Mouse (Mus musculus): ENCODE results near the gene Zfp366. TPM values are rescaled to one million over a fixed set of nuclear protein-coding genes. Genes with fewer than 3 reads are reported as not detected.

Zfp366 gene
- polyA plus RNA-seq, 1 experiment from 2014 or later, result 0.10 TPM

- 22% methylated on average over 4 of the region's 4 CpGs for WGBS (ENCODE audit: insufficient replicate concordance)
- ATAC-seq, result no peak
- Histone ChIP-seq H3K27me3 (replicated peaks) (0 out of 2 replicates have a peak, but pooled peaks cover 3% of the 10 kb centered on the region), H3K36me3 (no peaks in the 10 kb centered on the region), H3K9me3 (replicated peaks) (no peaks in the 10 kb centered on the region), H3K4me1 (no peaks in the 10 kb centered on the region), H3K4me2 (no peak overlapping the region), H3K27ac (no peak overlapping the region), H3K4me3 (no peak overlapping the region), H3K9ac (no peak overlapping the region)
These were observed 33.4 kb downstream of the Zfp366 start for GRCm38 (mm10) chr13:99217984-99218383.

GRCm38 (mm10) chr13:99219586-99219985 lies 35.0 kb downstream of the Zfp366 start:
- Histone ChIP-seq H3K4me2 (no peak overlapping the region), H3K4me1 (no peaks in the 10 kb centered on the region), H3K36me3 (no peaks in the 10 kb centered on the region), H3K9me3 (replicated peaks) (no peaks in the 10 kb centered on the region), H3K9ac (no peak overlapping the region), H3K27me3 (replicated peaks) (no peaks in the 10 kb centered on the region), H3K27ac (no peak overlapping the region), H3K4me3 (no peak overlapping the region)
- 71% methylated on average over 4 of the region's 4 CpGs for WGBS (ENCODE audit: insufficient replicate concordance)
- no peak for ATAC-seq

DNA sequence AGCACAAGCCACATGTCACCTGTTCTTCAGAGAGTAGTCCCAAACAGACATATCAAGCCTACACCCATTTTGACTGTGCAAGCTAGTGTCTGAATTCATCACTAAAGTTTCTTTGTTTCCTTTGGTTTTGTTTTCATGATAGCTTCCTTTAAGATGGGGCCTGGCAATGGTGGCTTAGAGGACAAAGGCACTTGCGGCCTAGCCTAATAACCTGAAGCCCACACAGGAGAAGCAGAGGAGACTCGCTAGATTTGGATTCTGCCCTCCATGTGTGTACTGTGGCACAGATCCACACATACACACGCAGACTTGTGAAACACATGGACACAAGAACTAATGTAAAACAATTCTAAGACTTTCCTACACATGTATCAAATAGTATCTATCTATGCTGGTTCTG lies 37.4 kb downstream of the Zfp366 start:
- WGBS (ENCODE audit: insufficient replicate concordance), result 87% methylated on average over 3 of the region's 3 CpGs
- Histone ChIP-seq H3K27me3 (replicated peaks) (no peaks in the 10 kb centered on the region), H3K9me3 (replicated peaks) (no peaks in the 10 kb centered on the region), H3K4me1 (no peaks in the 10 kb centered on the region), H3K4me3 (no peak overlapping the region), H3K9ac (no peak overlapping the region), H3K36me3 (no peaks in the 10 kb centered on the region), H3K4me2 (no peak overlapping the region), H3K27ac (no peak overlapping the region)
- ATAC-seq, result no peak

DNA sequence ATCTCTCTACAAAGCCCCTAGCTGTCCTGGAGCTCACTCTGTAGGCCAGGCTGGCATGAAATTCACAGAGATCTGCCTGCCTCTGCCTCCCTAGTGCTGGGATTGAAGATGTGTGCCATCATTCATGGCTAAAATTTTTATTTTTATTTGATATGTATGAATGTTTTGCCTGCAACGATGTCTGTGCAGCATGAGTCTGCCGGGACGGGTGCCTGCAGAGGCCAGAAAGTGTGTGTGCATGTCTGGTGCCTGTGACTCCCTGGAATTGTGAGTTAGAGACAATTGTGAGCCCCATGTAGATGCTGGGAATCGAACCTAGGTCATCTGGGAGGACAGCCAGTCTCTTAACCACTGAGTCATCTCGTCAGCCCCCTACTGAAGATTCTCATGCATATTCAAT lies 37.9 kb downstream of the Zfp366 start:
- Histone ChIP-seq H3K36me3 (no peaks in the 10 kb centered on the region), H3K27ac (no peak overlapping the region), H3K27me3 (replicated peaks) (no peaks in the 10 kb centered on the region), H3K9ac (no peak overlapping the region), H3K4me3 (no peak overlapping the region), H3K9me3 (replicated peaks) (no peaks in the 10 kb centered on the region), H3K4me1 (peaks cover 2% of the 10 kb centered on the region), H3K4me2 (no peak overlapping the region)
- ATAC-seq, result no peak
- WGBS (ENCODE audit: insufficient replicate concordance), result 71% methylated on average over 5 of the region's 5 CpGs

GRCm38 (mm10) chr13:99223321-99223884 lies 38.8 kb downstream of the Zfp366 start:
- WGBS (ENCODE audit: insufficient replicate concordance), result 66% methylated on average over 8 of the region's 8 CpGs
- no peak overlapping the region for H3K27ac ChIP-seq

GRCm38 (mm10) chr13:99223917-99224316 lies 39.3 kb downstream of the Zfp366 start:
- no peaks in the 10 kb centered on the region for H3K36me3 ChIP-seq
- H3K27ac ChIP-seq, result no peak overlapping the region
- no peak overlapping the region for H3K9ac ChIP-seq
- peaks cover 8% of the 10 kb centered on the region for H3K4me1 ChIP-seq
- no peaks in the 10 kb centered on the region for H3K9me3 ChIP-seq (replicated peaks)
- no peak overlapping the region for H3K4me2 ChIP-seq
- no peak for ATAC-seq
- no peaks in the 10 kb centered on the region for H3K27me3 ChIP-seq (replicated peaks)
- no peak overlapping the region for H3K4me3 ChIP-seq
- WGBS (ENCODE audit: insufficient replicate concordance), result 66% methylated on average over 8 of the region's 8 CpGs

More at GRCm38 (mm10) chr13:99223321-99223884, 38.8 kb downstream of the Zfp366 start:
- H3K4me3 ChIP-seq, result no peak overlapping the region
- no peak for ATAC-seq
- H3K9ac ChIP-seq, result no peak overlapping the region
- no peaks in the 10 kb centered on the region for H3K27me3 ChIP-seq (replicated peaks)
- H3K36me3 ChIP-seq, result no peaks in the 10 kb centered on the region
- H3K4me1 ChIP-seq, result peaks cover 8% of the 10 kb centered on the region
- H3K9me3 ChIP-seq (replicated peaks), result no peaks in the 10 kb centered on the region
- H3K4me2 ChIP-seq, result no peak overlapping the region

DNA sequence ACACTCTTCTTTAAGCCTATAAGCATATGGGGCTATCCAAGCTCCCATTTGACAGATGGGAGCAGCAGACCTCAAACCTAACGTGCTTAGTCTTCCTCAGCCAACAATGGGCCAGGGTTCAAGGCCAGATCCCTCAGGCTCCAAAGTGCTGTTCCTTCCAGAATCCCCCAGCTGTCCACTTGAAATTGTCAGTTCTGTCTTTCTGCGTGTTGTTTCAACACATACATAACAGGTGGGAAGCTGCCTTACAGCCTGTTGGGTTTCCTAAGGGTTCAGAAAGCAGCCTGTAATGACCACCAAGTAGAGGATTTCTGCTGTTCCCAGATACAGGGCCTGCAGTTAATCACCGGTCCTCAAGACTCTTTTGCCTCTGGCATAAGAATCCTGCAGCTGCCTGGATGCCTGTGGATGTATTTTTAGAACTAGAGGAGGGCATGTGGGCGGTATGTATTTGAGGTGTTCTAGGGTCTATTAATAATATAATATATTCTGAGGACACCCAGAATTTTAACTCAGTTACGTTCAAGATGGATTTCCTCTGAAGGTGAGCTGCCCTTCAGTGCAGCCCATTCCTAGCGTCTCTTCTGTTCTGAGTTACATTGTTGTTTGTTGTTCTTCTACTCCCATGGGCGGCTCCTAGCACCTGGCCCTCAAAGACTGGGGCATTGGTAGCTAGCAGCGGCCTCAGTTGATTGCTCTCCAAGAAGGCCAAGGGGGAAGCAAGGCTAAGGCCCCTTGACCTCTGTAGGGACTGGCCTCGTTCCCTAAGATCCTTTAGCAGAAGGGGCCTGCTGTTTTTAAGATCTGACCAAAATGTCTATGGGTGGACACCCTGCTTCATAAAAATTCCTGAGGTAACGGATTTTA lies 41.0 kb downstream of the Zfp366 start:
- H3K9ac ChIP-seq, result no peak overlapping the region
- H3K4me1 ChIP-seq, result peaks cover 8% of the 10 kb centered on the region
- H3K4me3 ChIP-seq, result no peak overlapping the region
- no peak for ATAC-seq
- 70% methylated on average over 10 of the region's 10 CpGs for WGBS (ENCODE audit: insufficient replicate concordance)
- no peak overlapping the region for H3K27ac ChIP-seq
- no peaks in the 10 kb centered on the region for H3K27me3 ChIP-seq (replicated peaks)
- no peaks in the 10 kb centered on the region for H3K9me3 ChIP-seq (replicated peaks)
- H3K4me2 ChIP-seq, result no peak overlapping the region
- no peaks in the 10 kb centered on the region for H3K36me3 ChIP-seq

GRCm38 (mm10) chr13:99226809-99227208 lies 42.2 kb downstream of the Zfp366 start:
- no peak overlapping the region for H3K27ac ChIP-seq
- ATAC-seq, result no peak
- 64% methylated on average over 3 of the region's 3 CpGs for WGBS (ENCODE audit: insufficient replicate concordance)

GRCm38 (mm10) chr13:99227456-99228250 lies 43.0 kb downstream of the Zfp366 start:
- Histone ChIP-seq H3K9me3 (replicated peaks) (no peaks in the 10 kb centered on the region), H3K4me2 (no peak overlapping the region), H3K9ac (no peak overlapping the region), H3K27ac (no peak overlapping the region), H3K36me3 (no peaks in the 10 kb centered on the region), H3K4me3 (no peak overlapping the region), H3K4me1 (peaks cover 13% of the 10 kb centered on the region), H3K27me3 (replicated peaks) (no peaks in the 10 kb centered on the region)
- WGBS (ENCODE audit: insufficient replicate concordance), result 51% methylated on average over 16 of the region's 16 CpGs
- ATAC-seq, result 0 out of 2 replicates have a peak, but pooled peaks have one; percentile 27

More at GRCm38 (mm10) chr13:99226809-99227208, 42.2 kb downstream of the Zfp366 start:
- Histone ChIP-seq H3K4me2 (no peak overlapping the region), H3K9ac (no peak overlapping the region), H3K9me3 (replicated peaks) (no peaks in the 10 kb centered on the region), H3K4me3 (no peak overlapping the region), H3K27me3 (replicated peaks) (no peaks in the 10 kb centered on the region), H3K4me1 (peaks cover 13% of the 10 kb centered on the region), H3K36me3 (no peaks in the 10 kb centered on the region)

DNA sequence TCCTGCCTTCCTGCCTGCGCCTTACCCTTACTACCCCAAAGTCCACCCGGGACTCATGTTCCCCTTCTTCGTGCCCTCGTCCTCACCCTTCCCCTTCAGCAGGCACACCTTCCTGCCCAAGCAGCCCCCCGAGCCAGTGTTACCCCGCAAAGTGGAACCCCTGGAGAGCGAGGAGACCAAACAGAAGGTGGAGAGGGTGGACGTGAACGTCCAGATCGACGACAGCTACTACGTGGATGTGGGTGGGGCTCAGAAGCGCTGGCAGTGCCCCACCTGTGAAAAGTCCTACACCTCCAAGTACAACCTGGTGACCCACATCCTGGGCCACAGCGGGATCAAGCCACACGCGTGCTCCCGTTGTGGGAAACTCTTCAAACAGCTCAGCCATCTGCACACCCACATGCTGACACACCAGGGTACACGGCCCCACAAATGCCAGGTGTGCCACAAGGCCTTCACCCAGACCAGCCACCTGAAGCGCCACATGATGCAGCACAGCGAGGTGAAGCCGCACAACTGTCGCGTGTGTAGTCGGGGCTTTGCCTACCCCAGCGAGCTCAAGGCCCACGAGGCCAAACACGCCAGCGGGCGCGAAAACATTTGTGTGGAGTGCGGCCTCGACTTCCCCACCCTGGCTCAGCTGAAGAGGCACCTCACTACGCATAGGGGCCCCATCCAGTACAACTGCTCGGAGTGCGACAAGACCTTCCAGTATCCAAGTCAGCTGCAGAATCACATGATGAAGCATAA lies 44.4 kb downstream of the Zfp366 start:
- WGBS (ENCODE audit: insufficient replicate concordance), result 87% methylated on average over 35 of the region's 35 CpGs
- Histone ChIP-seq H3K4me3 (no peak overlapping the region), H3K4me1 (peaks cover 13% of the 10 kb centered on the region), H3K9ac (no peak overlapping the region), H3K36me3 (no peaks in the 10 kb centered on the region), H3K27ac (no peak overlapping the region), H3K9me3 (replicated peaks) (no peaks in the 10 kb centered on the region), H3K27me3 (replicated peaks) (no peaks in the 10 kb centered on the region), H3K4me2 (no peak overlapping the region)
- no peak for ATAC-seq

DNA sequence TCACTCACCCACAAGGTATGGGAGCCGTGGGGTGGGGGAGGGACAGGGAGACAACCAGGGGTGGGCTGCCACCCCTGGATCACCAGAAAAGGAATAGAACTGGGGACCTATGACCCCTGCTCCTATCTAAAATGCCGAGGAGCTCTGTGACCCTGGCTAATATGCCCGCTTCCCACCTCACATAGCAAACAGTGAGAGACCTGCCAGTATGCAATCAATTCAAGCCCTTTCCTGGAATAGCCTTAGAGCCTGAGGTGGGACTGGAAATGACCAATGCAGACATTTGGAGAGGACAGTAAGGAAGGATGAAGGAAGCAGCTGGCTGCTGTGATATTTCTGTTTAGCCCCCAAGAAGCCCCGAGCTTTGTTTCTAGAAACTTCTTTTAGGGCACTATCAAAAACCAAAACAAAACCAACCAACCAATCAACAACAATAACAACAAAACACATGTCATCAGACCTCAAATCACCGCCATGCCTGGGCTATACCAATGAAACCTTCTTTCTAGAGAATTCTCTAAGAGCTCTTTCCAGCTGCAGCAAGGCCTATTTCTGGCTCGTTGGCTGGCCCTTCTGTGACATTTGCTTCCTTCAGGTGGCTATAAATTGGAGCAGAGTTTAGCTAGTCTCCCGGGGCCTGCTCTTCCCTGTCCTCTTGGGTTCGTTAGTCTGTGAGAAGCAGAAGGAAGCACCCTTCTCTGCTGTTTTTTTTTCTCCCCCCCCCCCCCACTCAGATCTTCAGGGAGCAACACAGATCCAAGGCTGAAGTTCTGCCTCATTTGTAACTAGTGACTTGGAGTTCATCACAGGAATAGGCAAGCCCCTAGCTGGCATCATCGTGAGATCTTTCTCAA lies 45.2 kb downstream of the Zfp366 start:
- Histone ChIP-seq H3K9me3 (replicated peaks) (no peaks in the 10 kb centered on the region), H3K9ac (no peak overlapping the region), H3K4me2 (no peak overlapping the region), H3K27ac (no peak overlapping the region), H3K4me3 (no peak overlapping the region), H3K4me1 (peaks cover 13% of the 10 kb centered on the region), H3K27me3 (replicated peaks) (no peaks in the 10 kb centered on the region), H3K36me3 (no peaks in the 10 kb centered on the region)
- no peak for ATAC-seq
- 60% methylated on average over 9 of the region's 9 CpGs for WGBS (ENCODE audit: insufficient replicate concordance)

Measured in liver, embryonic 12.5 days (tissue).